Mouse (Mus musculus): ENCODE measurements around the gene Aadac. TPM values are rescaled to one million over a fixed set of nuclear protein-coding genes. Genes with fewer than 3 reads are reported as not detected.
A peak's percentile ranks its signal among the peaks of the same experiment; 100 is the strongest.

The Aadac gene
- not detected for total RNA-seq (2021)
- long read RNA-seq, experiment 1 = 0 reads
- long read RNA-seq, experiment 2 = 0 reads

DNA sequence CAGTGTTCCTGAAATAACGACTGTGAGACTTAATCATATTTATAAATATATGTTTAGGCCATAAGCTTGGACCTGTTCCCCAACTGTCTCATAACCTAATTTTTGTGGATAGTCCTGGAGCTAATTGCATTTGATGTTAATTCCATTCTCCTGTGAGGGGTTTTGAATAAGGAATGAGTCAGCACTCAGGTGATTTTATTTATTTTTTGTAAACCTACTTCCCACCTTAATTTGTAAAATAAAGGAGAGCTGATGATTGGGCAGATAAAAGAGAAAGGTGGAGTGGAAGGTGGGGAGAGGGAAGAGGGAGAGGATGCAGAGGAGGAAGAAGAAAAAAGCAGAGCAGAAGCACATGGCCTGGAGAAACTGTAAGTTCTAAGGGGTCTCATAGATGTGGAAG is at the start of gene Aadac:
TSS of gene Aadac (plus strand) at position 301 of the 400 bp plus-strand sequence.
- H3K4me3 ChIP-seq = no peak within 1 kb of the TSS
- no peak for TF ChIP-seq CTCF (IDR thresholded peaks at IDR 0.05)
- no peak within 1 kb of the TSS for H3K27ac ChIP-seq
- no peak for DNase-seq
- intact Hi-C loops (cut with DNase I) = no loop called here

DNA sequence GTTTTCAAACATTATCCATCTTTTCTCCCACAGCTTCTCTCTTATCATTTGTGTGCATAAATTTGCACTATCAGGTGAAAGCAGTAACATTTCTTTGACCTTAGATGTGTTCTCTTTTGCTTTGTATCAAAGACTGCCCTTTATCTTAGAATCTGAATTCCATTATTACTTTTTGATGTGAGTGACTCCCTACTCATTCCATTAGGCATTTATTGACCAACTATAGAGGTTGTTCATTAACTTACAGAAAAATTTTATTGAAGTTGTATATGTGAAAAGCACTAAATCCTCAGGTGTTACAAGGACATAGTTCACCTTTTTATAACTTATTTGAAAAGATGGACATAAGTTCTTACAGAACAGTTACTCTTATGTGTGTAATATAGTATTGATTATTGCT is 21.9 kb upstream of the Aadac start:
- DNase-seq = no peak
- intact Hi-C loops (cut with DNase I) = no loop called here
- Histone ChIP-seq H3K27ac (no peak overlapping the region), H3K4me3 (no peak overlapping the region)
- no peak for TF ChIP-seq CTCF (IDR thresholded peaks at IDR 0.05)

DNA sequence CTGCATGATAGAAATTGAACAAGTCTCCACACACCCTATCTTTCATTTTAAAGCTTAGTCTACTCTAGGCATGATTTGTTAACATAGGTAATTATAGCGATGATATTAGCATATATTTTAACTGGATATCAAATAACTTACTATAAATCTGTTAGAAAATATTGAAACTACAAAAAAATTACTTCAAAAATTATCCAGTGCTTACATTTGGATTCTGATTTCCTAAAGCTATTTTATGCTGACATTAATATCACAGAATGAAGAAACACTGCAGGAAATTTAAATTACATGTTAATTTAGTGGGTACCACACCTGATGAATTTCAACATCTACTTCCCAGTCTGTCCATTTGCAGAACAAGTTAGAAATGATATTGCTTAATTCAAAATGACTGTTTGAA is 19.1 kb upstream of the Aadac start, which contains the start of gene Aadacl2:
TSS of gene Aadacl2 (plus strand) at position 301 of the 400 bp plus-strand sequence.
- intact Hi-C loops (cut with DNase I) = no loop called here
- H3K4me3 ChIP-seq = no peak within 1 kb of the TSS

DNA sequence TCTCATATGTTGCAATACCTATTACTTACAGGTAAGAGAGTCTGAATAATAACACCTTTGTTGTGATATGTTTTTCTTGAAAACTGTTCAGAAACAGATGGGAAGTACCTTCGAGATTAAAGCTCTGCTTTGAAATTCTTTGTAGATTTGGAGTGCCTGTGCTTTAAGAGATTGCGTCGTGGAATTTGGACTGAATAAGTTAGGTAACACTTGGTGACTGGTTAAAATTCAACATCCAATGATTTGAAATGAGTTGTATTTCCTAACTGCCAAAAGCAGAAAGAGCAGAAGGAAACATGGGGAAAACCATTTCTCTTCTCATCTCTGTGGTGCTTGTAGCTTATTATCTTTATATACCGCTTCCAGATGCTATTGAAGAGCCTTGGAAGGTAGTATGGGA is 6.0 kb downstream of the Aadac start:
- intact Hi-C loops (cut with DNase I) = no loop called here
- no peak for TF ChIP-seq CTCF (IDR thresholded peaks at IDR 0.05)
- H3K27ac ChIP-seq = no peak overlapping the region
- no peak overlapping the region for H3K4me3 ChIP-seq
- no peak for DNase-seq

More for the DNA sequence above, 19.1 kb upstream of the Aadac start, which contains the start of gene Aadacl2:
- no peak within 1 kb of the TSS for H3K27ac ChIP-seq
- DNase-seq = no peak
- no peak for TF ChIP-seq CTCF (IDR thresholded peaks at IDR 0.05)

DNA sequence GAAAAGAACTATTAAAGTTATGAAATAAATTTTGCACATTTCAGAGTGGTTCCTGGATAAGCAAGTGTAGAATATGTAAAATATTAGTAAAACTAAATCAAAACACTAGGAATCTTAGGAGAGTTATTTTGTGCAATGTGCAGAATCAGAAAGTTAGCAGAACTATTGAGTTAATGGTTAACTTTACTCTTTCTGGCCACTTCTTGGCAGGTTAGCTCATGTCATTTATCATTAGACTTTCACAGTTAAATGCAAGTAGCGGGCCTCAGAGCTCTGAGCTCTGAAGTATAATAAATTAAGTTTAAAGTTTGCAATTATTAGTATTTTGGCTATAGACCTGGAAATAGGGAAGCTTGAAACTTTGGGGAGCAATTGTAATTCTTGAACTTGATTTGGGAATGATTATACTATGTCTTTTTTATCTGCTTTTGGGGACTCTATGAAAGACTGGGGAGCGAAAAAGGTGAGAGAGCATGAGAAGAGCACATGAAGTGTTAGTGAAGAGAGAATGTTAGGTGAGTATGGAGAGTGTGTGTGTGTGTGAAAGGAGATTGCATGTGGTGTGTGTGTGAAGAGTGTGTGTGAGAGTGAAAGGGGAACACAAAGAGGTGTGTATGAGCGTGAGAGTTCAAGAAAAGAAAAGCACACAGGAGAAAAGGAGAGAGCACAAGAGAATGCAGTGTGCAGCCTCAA is 20.9 kb downstream of the Aadac start:
- TF ChIP-seq CTCF (IDR thresholded peaks at IDR 0.05) = no peak
- intact Hi-C loops (cut with DNase I) = no loop called here
- no peak overlapping the region for H3K27ac ChIP-seq
- no peak overlapping the region for H3K4me3 ChIP-seq
- no peak for DNase-seq

DNA sequence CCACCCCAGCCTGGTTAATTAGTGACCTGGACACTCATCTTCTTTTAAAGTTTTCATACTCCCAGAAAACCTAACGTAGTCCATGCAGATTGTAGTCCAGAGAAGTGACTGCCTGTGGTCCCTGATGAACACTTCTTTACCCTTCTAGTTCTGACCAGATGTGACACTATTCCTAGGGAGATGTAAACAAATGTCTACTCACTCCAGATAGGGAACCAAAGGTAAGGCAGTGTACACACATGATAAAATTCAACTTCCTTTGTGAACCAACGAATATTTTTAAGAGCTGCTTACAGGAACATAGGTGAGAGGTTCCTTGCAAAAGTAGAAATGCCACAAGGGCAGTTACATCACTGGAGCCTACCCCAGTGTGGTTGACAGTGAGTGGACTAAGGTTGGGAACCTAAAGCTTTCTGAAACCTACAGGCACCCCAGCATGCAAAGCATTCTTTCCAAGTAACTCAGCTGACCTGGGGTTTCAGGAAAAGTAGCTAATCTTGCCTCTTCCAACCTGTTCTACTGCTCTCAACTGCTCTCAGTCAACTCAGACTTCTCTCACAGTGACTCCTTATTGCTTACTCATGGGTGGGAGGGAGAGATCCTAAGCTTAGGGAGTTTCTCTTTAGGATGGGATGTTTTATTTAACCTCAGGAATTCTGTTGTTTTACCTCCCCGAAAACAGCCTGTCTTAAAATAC is 27.9 kb downstream of the Aadac start:
- intact Hi-C loops (cut with DNase I) = no loop called here
- no peak for TF ChIP-seq CTCF (IDR thresholded peaks at IDR 0.05)
- H3K27ac ChIP-seq = no peak overlapping the region
- no peak for DNase-seq
- H3K4me3 ChIP-seq = no peak overlapping the region

DNA sequence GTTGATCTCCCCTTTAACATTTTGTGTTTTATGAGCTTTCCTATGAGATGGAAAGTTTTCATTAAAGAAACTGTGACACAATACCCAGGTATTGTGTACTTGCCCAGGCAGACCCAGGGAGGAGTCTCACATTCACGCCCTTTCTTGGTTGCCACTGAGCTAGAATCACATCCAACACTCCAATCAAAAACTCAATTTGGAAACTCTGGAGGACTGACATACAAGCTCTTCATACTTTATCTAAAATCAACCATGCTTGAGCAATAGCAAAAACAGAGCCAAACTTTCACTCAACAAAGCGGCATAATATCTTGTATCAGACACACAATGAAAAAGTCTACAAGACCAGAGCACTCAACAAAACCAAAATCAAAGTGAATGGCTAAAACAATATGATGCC is 28.4 kb downstream of the Aadac start:
- no peak for DNase-seq
- no peak overlapping the region for H3K4me3 ChIP-seq
- H3K27ac ChIP-seq = no peak overlapping the region
- no peak for TF ChIP-seq CTCF (IDR thresholded peaks at IDR 0.05)
- intact Hi-C loops (cut with DNase I) = no loop called here

DNA sequence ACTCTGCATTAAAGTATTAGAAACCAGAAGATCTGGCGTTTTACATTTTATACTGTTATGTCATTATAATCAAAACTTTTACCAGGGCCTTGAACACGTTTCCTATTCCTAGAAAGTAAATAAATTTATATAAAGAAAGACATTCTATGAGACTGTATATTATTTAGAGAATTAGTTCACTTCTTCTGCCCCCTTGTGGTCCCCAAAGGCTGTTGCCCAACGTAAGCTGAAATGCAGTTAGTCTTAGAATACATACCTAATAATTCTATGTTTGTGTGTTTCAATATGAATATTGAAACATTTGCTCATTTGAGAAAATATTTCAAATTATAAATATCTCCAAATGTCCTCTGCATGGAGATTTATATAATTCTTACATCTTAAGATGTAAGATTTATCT is 30.9 kb downstream of the Aadac start:
- no peak for DNase-seq
- intact Hi-C loops (cut with DNase I) = no loop called here
- Histone ChIP-seq H3K4me3 (no peak overlapping the region), H3K27ac (no peak overlapping the region)
- TF ChIP-seq CTCF (IDR thresholded peaks at IDR 0.05) = peak; percentile 58

DNA sequence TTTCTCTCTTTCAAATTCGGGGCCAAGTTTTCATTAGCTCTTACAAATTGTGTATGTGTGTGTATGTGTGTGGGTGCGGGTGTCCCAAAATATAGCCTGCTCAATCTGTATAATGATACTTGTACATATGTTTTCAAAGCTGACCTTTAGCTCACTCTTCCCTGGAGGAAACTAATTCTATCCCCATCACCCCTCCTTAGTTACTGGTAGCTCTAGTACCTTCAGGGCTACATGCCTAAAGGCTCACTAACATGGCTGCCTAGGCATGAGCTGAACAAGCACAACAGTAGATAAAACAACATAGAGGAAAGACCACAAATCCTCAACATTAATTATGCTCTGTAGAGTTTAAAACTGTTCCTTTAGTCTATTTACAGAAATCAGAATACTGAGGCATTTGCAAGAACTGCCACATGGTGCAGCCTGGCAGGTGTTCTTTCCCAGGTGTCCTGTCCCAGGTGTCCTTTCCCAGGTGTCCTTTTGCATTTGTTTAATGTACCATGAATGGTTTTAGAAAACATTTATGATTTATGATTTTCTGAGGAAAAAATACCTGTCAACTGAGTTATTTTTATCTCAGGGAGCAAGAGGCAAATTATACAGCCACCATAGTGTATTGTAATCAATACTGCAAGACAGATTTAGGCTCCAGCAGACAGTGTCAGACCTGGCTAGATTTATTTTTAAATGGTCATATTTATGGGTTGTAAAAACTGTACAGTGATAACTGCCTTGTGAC is 31.7 kb downstream of the Aadac start:
- no peak for TF ChIP-seq CTCF (IDR thresholded peaks at IDR 0.05)
- no peak overlapping the region for H3K4me3 ChIP-seq
- DNase-seq = no peak
- intact Hi-C loops (cut with DNase I) = no loop called here
- no peak overlapping the region for H3K27ac ChIP-seq

DNA sequence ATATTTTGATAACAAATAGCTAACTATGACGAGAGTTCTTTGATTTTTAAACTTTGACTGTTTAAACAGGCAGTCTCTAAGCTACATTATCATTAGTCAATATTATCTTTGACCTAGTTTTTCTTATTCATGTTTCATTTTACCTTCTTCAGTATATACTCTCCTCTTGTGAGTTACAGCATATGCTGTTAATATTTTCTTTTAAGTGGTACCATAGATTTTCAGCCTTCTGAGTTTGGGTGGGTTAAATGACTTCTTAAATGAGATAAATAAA is 32.2 kb downstream of the Aadac start:
- TF ChIP-seq CTCF (IDR thresholded peaks at IDR 0.05) = no peak

DNA sequence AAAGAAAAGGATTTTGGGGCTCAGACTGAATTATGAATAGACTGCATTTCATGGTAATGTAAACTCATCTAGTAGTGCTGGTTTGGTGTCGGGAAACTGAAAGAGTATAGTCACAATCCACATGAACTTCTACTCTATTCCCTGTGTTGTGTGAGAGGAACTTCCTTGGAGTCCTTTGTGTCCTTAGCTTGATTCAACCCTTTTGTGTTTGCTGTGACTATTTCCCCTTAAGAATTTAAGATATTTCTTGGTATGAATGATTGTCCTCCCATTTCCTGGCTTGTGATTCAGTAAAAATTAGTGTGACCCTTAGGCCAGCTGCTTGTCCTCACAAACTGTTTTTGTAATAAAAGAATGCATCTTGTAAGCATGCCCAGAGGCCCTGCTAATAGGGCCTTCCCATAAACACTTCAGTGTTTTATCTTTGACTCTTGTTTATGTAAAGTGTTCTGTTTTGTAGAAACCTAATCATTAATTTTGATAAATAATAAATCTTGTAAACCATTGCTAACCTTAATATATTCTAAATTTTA is 53.4 kb downstream of the Aadac start:
- H3K4me3 ChIP-seq = no peak overlapping the region
- peak overlapping the region; percentile 48; the same call in 1 of the 2 replicates for H3K27ac ChIP-seq
- no peak for DNase-seq
- no peak for TF ChIP-seq CTCF (IDR thresholded peaks at IDR 0.05)
- intact Hi-C loops (cut with DNase I) = no loop called here

More for the DNA sequence above, 32.2 kb downstream of the Aadac start:
- no peak for DNase-seq
- intact Hi-C loops (cut with DNase I) = no loop called here
- Histone ChIP-seq H3K4me3 (no peak overlapping the region), H3K27ac (no peak overlapping the region)

DNA sequence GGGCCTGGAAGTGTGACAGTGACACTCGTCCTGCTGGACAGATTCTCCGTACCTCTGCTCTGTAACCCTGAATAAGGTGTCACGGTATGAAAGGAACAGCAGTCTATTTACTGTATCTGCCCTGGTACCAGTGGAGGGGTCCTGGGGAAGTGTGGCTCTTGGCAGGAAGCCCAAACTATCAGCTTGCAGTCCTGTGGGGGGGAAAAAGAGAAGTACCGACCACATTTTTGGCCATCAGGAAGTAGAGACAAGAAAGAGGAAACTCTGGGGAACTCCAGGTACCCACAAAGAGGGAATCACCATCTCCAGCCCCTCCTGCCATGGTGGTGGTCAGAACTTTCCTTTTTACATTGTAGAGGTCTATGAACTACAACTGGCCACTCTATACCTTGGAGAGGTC is 55.1 kb downstream of the Aadac start:
- intact Hi-C loops (cut with DNase I) = no loop called here
- H3K27ac ChIP-seq = no peak overlapping the region
- H3K4me3 ChIP-seq = no peak overlapping the region
- TF ChIP-seq CTCF (IDR thresholded peaks at IDR 0.05) = no peak
- DNase-seq = peak; percentile 23

DNA sequence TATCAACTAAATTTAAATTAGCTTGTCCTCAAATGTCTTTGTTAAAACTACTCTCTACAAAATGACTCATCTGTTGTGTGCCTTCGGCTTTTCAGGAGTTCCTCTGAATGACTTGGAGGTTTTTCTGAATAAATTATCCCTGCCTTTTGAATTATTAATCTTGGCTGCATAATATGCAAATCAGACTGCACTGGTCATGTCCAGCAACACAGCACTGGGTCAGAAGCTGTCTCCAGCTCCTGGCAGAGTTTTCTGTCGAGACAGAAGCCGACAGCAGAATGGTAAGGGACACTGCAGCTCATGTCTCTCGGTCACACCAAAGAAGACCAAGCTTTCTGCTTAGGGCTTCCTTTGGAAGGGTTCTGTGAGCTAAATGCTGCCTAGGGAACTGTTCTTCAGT is 56.1 kb downstream of the Aadac start, which contains the start of gene Sucnr1:
TSS of gene Sucnr1 (plus strand) at position 222 of the 400 bp plus-strand sequence.
- peak within 1 kb of the TSS; percentile 28; the same call in 1 of the 2 replicates for H3K4me3 ChIP-seq
- intact Hi-C loops (cut with DNase I) = no loop called here
- no peak for TF ChIP-seq CTCF (IDR thresholded peaks at IDR 0.05)
- peak within 1 kb of the TSS; percentile 41; the same call in 1 of the 2 replicates for H3K27ac ChIP-seq
- peak; percentile 22 for DNase-seq
